Mouse (Mus musculus): Measurements from ENCODE around the gene 1700001C02Rik.

1700001C02Rik gene

GRCm38 (mm10) chr5:30495288-30495687 is 29.4 kb downstream of the 1700001C02Rik start:
- no peak for DNase-seq (ENCODE audit: low spot score)

DNA sequence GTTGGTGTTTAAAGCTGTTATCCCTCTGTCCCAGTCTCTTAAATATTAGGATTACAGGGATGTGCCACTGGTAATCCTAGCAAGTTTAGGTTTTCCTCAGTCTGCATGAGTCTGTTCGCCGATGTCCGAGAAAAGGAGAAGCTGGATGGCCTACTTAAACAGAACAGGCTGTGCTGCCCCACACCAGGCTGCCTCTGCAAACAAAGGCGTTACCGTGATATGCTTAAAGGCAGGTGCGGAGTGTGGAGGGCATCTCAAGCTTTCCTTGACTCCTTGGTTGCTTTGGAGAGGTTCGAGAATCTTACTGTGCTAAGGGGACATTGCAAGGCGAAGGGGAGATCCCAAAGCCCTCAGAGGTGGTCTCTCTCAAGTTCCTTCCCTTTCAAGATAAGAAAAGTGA is 31.0 kb downstream of the 1700001C02Rik start:
- DNase-seq (ENCODE audit: low spot score), result no peak

DNA sequence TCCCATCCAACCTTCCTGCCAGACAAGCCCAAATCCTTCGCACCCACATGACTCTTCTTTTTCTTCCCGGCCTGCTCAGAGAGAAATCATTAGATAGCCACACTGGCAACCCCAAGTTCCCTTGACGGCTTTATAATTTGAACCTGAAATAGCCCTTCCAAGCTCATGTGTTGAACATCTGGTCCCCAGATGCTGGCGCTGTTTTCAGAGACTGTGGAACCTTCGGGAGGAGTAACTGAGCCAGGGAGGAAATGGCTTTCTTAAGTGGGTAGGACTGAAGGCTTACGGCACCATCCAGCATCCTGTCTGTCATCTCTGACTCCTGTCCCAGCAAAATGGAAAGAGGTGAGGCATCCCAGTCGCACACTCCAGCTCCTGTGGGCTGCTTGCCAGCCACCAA is 31.5 kb downstream of the 1700001C02Rik start:
- DNase-seq (ENCODE audit: low spot score), result no peak

DNA sequence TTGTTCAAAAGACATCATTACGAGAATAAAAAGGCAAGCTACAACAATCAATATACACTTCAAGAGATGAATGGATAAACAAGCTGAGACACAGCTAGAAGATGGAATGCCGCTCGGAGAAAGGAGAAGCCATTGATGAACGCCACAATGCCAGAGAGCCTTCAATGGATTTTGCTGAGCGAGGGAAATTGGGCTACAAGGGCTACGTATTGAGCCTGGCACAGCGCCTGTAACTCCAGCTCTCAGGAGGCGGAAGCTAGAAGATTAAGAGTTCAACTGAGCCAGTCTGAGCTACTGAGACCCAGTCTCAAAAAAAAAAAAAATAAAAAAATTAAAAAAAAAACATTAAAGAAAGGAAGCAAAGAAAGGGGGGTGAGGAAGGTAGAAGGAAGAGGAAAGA is 47.3 kb downstream of the 1700001C02Rik start:
- DNase-seq (ENCODE audit: low spot score), result no peak

DNA sequence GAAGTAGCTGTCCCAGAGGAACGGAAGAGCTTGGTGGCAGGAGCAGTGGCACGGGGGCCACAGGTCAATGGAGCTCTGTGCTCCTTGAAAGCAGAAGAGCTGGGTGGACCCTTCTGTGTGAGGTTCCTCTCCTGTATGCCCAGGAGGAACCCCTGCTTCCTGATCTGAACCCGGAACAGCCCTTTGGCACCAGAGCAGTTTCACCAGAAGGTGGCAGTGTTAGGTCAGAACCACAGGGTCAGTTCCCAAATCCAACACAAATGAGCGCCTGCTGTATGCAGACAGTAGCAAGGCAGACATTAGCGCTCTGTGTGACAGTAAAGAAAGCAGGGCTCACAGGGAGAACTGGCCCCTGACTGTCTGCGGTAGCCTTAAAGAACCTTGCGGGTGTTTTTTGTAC is 50.5 kb downstream of the 1700001C02Rik start:
- DNase-seq (ENCODE audit: low spot score), result peak; percentile 50

DNA sequence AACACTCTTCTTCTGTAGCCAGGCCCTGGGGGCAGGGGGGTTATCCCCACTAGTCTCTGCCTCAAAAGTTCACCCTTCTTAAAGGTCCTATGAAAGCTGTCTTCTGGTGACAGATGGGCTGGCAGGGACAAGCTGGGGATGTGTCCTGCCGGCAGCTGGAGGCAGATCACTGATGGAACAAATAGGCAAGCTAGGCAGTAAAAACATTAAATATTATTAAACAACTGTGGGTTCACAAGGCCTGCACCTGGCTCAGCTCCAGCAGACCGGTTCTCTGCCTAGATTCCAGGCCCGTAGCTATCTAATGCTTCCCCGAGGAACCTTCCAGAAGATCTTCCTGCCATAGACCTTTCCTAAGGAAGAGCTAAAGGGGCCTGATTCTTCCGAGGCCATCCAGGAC is 52.3 kb downstream of the 1700001C02Rik start:
- peak; percentile 74 for DNase-seq (ENCODE audit: low spot score)

DNA sequence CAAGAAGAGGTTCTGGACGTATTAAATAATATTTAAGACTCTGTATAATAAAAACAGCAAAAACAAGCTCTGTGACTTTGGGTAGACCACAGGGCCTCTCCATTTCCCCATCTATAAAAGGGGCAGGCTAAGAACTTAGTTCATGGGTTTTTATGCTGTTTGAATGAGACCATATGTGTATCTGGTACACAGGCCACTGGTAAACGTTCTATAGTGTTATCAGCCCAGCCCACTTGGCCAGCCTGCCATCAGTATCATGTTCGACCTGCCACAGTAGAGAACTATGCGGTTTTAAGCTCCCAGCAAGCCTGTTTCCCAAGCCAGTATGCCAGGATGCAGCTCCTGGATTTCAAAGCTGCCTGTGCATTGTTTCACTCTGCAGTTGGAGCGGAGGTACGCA is 52.7 kb downstream of the 1700001C02Rik start:
- DNase-seq (ENCODE audit: low spot score), result no peak

DNA sequence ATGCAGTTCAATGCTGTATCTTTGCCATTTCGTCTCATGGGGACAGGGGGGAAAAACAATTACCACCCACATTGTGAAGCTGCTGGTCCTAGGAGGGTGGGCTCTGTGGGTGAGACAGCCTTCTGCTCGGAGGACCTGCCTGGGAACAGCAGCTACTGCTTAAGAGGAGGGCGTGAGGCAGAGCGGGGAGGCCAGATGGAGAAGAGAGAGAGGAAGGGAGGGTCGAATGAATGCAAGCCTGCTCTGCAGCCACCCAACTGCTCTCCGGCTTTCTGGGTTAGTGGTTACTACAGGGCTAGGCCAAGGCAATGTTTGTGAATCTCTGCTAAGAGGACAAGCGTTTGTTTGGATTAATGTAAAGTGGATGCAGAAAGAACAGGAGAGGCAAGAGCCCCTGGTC is 53.6 kb downstream of the 1700001C02Rik start:
- DNase-seq (ENCODE audit: low spot score), result no peak

DNA sequence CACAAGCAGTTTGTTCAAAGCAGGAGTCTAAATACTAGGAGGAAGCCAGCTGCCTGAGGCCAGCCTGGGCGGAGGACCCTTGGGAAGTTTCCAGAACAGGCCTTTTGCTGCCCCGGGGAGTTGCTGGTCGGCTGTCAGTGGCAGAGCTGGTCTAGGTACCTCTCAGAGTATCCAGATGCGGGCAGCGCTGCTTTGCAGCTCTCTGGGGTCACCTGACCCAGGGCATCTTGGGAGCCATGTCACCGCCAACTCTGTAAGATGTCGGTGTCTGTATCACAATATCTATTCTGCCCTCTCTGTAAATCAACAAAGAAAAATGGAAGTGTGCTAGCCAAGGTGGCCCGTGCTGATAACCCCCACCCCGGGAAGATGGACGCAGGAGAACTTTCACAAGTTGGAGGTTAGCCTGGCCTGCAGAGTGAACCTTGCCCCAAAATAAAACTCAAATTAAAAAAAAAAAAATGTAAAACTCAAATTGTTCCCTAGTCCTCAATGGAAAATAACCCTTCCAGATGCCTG is 54.4 kb downstream of the 1700001C02Rik start:
- DNase-seq (ENCODE audit: low spot score), result no peak

- DNase-seq (ENCODE audit: low spot score), result no peak
Measured at GRCm38 (mm10) chr5:30522406-30522805, 56.6 kb downstream of the 1700001C02Rik start.

DNA sequence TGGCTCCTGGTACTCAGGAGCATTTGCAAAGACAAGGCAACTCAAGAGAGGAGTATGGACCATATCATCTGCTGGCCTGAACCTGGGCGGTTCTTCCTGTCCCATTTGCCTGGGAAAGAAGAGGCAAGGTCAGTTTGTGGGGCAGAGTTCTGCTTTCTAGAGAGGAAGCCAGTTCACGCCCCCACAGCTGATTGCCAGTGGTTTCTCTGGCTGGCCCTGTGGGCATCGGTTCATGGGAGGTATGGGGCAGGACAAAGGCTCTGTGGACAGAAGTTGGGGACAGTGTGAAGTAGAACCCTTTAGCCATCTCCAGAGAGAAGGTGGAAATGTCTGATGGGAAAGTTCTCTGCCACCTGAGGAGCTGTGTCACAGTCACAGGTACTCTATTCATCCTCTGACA is 57.3 kb downstream of the 1700001C02Rik start:
- no peak for DNase-seq (ENCODE audit: low spot score)

- DNase-seq (ENCODE audit: low spot score), result no peak
Measured at GRCm38 (mm10) chr5:30524213-30524612, 58.4 kb downstream of the 1700001C02Rik start.

- peak; percentile 24 for DNase-seq (ENCODE audit: low spot score)
Measured at GRCm38 (mm10) chr5:30525920-30526836, 60.3 kb downstream of the 1700001C02Rik start.

DNA sequence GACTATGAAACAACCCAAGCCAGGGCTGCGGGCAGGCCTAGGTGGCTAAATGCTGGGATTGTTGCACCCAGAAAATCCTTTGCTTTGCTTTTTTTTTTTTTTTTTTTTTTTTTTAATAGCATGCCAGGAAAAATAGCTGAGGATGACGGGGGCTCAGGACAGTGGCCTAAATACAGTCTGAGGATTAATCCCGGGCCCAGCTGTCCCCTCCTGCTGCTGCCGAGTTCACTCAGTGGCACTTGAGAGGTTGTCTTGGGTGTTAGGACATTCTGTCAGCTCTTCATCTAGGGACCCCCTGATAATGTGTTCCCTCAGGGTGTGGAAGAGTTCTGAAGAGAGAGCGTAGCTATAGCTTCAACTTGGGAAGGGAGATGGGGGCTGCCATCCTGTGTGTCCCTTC is 61.3 kb downstream of the 1700001C02Rik start:
- DNase-seq (ENCODE audit: low spot score), result no peak

GRCm38 (mm10) chr5:30528906-30529305 is 63.1 kb downstream of the 1700001C02Rik start:
- no peak for DNase-seq (ENCODE audit: low spot score)

Data from ovary, postnatal 36 days (tissue).